Mouse (Mus musculus): ENCODE measurements around the gene Map1lc3b. TPM values are rescaled to one million over a fixed set of nuclear protein-coding genes. Genes with fewer than 3 reads are reported as not detected.

Gene Map1lc3b
- polyA plus RNA-seq, 1 experiment, result 140 TPM

DNA sequence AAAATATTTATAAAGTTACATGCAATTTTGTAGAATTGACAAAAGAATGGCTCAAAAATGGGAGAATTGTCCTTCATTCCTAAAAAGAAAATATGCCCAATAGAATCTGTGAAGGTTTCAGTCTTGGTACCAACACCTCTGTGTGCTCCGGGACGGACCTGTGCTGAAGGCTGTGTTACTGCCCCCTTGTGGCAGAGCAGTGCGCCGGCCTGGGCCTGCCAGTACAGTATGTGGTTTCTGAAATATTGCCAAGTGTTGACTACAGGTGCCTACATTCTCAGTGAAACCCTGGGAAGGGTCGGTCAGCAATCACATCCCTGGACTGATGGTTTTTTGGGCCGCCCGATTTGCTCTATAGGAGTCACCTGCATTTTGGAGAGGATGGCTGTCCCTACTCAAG is 8.7 kb downstream of the Map1lc3b start:
- Histone ChIP-seq H3K4me1 (ENCODE audit: control insufficient read depth, insufficient read depth, low read length) (peaks cover 10% of the 10 kb centered on the region), H3K4me3 (replicated peaks; ENCODE audit: extremely low read depth, low read depth, low read length) (no peak overlapping the region)
- DNase-seq, result peak; percentile 75
- TF ChIP-seq CTCF (IDR thresholded peaks at IDR 0.05; ENCODE audit: insufficient read depth, low read length) (peak; percentile 85), POLR2A (IDR thresholded peaks at IDR 0.05; ENCODE audit: borderline replicate concordance, extremely low read depth, low read depth, low read length) (no peak)
- 22% methylated on average over 7 of the region's 7 CpGs for WGBS

DNA sequence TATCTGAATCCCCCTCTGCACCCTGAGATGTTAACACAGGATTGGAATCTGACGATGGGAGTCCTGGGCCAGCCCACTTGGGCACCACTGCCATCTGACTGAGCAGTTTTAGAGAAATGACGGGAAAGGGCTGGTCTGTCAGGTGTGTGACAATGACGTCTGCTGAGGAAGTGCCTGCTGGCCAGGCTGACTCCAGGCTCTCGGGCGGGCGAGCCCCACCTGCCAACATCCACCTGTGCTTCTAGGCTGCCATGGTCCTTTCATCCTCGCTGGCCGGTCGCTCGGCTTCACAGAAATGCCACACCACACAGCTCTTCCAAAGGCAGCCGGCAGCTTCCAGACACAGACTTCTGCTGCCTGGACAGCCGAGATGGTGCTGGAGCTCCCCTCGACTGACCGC is 9.7 kb downstream of the Map1lc3b start:
- no peak for TF ChIP-seq CTCF (IDR thresholded peaks at IDR 0.05; ENCODE audit: insufficient read depth, low read length)
- no peak for TF ChIP-seq POLR2A (IDR thresholded peaks at IDR 0.05; ENCODE audit: borderline replicate concordance, extremely low read depth, low read depth, low read length)
- 0 out of 2 replicates have a peak, but pooled peaks cover 3% of the 10 kb centered on the region for H3K4me1 ChIP-seq (ENCODE audit: control insufficient read depth, insufficient read depth, low read length)
- no peak for DNase-seq
- no peak overlapping the region for H3K4me3 ChIP-seq (replicated peaks; ENCODE audit: extremely low read depth, low read depth, low read length)
- 83% methylated on average over 14 of the region's 14 CpGs for WGBS

DNA sequence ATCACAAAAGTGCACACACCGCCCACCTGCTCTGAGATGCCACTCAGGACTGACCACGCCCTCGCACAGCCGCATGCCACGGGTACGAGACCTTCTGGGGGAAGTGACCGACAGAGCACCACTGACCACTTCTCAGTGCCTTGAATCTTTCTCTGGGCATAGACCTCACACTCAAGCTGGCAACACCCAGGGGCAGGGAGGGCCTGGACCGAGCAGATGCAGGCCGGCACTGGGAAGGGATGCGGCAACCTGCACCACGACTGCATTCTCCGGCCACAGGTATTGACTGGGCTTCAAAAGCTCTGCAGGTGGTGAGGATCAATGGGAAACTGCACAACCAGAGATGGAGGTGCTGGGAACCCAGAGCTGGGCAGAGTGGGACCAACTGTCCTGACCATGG is 12.2 kb downstream of the Map1lc3b start:
- DNase-seq, result no peak
- 90% methylated on average over 12 of the region's 12 CpGs for WGBS
- Histone ChIP-seq H3K4me1 (ENCODE audit: control insufficient read depth, insufficient read depth, low read length) (0 out of 2 replicates have a peak, but pooled peaks cover 3% of the 10 kb centered on the region), H3K4me3 (replicated peaks; ENCODE audit: extremely low read depth, low read depth, low read length) (no peak overlapping the region)
- TF ChIP-seq CTCF (IDR thresholded peaks at IDR 0.05; ENCODE audit: insufficient read depth, low read length), result no peak
- TF ChIP-seq POLR2A (IDR thresholded peaks at IDR 0.05; ENCODE audit: borderline replicate concordance, extremely low read depth, low read depth, low read length), result no peak

DNA sequence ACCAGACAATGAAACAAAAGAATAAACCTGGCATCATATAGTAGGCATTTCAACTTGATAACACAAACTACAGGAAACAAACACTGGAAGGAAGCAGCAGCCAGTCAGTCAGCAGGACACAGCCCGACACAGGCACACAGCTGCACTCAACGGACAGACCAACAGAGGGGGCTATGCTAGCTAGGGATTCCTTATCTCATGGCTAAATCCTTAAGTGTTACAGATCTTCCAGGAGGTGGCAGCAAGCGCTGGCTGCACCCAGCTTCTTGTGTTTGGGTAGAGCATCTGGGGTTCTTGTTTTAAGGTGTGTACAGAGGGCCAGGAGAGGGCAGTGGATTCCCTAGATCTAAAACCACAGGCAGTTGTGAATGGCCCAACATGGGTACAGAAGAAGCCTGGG is 12.7 kb downstream of the Map1lc3b start:
- peak; percentile 96 for TF ChIP-seq CTCF (IDR thresholded peaks at IDR 0.05; ENCODE audit: insufficient read depth, low read length)
- TF ChIP-seq POLR2A (IDR thresholded peaks at IDR 0.05; ENCODE audit: borderline replicate concordance, extremely low read depth, low read depth, low read length), result no peak
- 4% methylated on average over 3 of the region's 3 CpGs for WGBS

DNA sequence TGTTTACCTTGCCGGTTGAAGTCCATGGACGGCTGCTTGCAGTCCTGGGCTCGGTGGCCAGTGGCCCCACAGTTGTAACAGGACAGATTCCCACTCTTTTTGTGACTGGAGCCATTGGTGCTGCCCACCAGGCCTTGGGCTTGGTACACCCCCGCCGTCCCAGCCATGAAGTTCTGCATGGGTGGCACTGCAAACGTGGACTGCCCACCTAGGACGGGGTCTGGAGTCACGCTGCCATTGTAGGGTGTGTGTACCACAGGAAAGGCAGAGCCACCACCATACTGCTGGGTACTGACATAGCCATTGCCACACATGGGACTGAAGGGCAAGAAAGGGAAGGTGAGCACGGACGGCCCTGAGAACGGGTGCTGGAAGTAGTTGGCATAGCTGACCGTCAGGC is 13.6 kb downstream of the Map1lc3b start:
- 0 out of 2 replicates have a peak, but pooled peaks cover 3% of the 10 kb centered on the region for H3K4me1 ChIP-seq (ENCODE audit: control insufficient read depth, insufficient read depth, low read length)
- WGBS, result 93% methylated on average over 12 of the region's 12 CpGs
- no peak overlapping the region for H3K4me3 ChIP-seq (replicated peaks; ENCODE audit: extremely low read depth, low read depth, low read length)
- no peak for DNase-seq
- TF ChIP-seq CTCF (IDR thresholded peaks at IDR 0.05; ENCODE audit: insufficient read depth, low read length) (no peak), POLR2A (IDR thresholded peaks at IDR 0.05; ENCODE audit: borderline replicate concordance, extremely low read depth, low read depth, low read length) (no peak)

More for the DNA sequence above, 12.7 kb downstream of the Map1lc3b start:
- Histone ChIP-seq H3K4me3 (replicated peaks; ENCODE audit: extremely low read depth, low read depth, low read length) (no peak overlapping the region), H3K4me1 (ENCODE audit: control insufficient read depth, insufficient read depth, low read length) (0 out of 2 replicates have a peak, but pooled peaks cover 3% of the 10 kb centered on the region)
- peak; percentile 68 for DNase-seq

DNA sequence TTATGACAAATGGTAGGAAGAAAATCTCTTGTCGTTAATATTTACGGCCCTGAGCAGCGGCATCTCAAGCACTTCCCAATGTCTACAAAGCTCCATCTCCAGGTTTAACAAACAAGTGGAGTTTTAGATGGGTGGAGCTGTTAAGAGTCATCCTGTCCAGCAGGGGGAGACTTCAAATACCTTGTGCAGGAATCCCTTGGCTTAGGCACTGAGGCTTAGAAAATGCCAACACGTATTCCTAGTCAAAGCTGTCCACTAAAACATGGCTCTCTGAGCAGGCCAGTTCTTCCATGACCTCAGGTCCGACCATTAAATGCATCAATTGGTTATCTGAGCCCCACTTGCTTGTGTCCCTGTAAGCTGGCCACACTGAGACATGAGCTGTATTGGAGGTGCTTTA is 17.5 kb downstream of the Map1lc3b start:
- DNase-seq, result no peak
- H3K4me1 ChIP-seq (ENCODE audit: control insufficient read depth, insufficient read depth, low read length), result peaks cover 2% of the 10 kb centered on the region; the same call in 1 of the 2 replicates
- H3K4me3 ChIP-seq (replicated peaks; ENCODE audit: extremely low read depth, low read depth, low read length), result no peak overlapping the region
- 66% methylated on average over 5 of the region's 5 CpGs for WGBS
- TF ChIP-seq POLR2A (IDR thresholded peaks at IDR 0.05; ENCODE audit: borderline replicate concordance, extremely low read depth, low read depth, low read length) (no peak), CTCF (IDR thresholded peaks at IDR 0.05; ENCODE audit: insufficient read depth, low read length) (no peak)

DNA sequence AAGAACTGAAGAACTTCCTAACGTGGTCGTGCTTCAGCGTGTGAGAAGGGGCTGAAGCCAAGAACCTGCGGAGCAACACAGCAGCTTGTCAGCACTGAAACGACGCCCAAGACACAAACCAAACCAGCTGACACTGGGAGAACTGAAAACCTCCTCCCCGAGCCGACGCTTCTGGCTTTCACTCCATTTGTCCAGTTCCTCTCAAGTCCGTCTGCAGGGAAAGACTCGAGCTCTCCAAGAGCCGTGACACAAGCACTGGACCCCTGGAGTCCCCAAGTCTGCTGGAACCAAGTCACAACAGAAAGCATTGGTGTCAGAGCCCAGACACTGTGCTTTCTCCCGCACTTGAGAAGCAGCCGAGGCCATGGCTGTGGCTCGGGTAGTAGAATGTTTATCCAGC is 19.1 kb downstream of the Map1lc3b start:
- WGBS, result 76% methylated on average over 15 of the region's 15 CpGs
- DNase-seq, result no peak
- TF ChIP-seq POLR2A (IDR thresholded peaks at IDR 0.05; ENCODE audit: borderline replicate concordance, extremely low read depth, low read depth, low read length), result no peak
- no peak for TF ChIP-seq CTCF (IDR thresholded peaks at IDR 0.05; ENCODE audit: insufficient read depth, low read length)
- H3K4me1 ChIP-seq (ENCODE audit: control insufficient read depth, insufficient read depth, low read length), result peaks cover 11% of the 10 kb centered on the region
- no peak overlapping the region for H3K4me3 ChIP-seq (replicated peaks; ENCODE audit: extremely low read depth, low read depth, low read length)

DNA sequence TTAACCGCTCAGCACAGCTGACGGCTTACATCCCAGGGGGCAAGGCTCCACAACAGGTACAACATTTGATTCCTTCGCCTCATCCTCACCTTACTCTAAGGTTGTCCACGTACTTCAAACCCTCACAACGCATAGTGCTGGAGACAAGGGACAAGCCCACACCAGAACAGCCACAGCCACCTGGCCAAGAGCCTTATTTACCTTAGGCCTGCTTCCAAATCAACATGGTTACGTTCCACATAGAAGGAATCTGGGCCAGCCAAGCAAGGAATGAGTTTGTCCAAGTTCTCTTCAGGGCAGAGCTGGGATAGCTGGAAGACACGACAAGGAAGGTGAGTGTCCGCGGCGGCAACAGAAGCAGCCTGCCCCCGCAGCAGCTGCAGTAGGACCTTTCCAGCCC is 19.8 kb downstream of the Map1lc3b start:
- Histone ChIP-seq H3K4me1 (ENCODE audit: control insufficient read depth, insufficient read depth, low read length) (peaks cover 11% of the 10 kb centered on the region), H3K4me3 (replicated peaks; ENCODE audit: extremely low read depth, low read depth, low read length) (no peak overlapping the region)
- TF ChIP-seq CTCF (IDR thresholded peaks at IDR 0.05; ENCODE audit: insufficient read depth, low read length) (no peak), POLR2A (IDR thresholded peaks at IDR 0.05; ENCODE audit: borderline replicate concordance, extremely low read depth, low read depth, low read length) (no peak)
- 79% methylated on average over 11 of the region's 11 CpGs for WGBS
- DNase-seq, result no peak

DNA sequence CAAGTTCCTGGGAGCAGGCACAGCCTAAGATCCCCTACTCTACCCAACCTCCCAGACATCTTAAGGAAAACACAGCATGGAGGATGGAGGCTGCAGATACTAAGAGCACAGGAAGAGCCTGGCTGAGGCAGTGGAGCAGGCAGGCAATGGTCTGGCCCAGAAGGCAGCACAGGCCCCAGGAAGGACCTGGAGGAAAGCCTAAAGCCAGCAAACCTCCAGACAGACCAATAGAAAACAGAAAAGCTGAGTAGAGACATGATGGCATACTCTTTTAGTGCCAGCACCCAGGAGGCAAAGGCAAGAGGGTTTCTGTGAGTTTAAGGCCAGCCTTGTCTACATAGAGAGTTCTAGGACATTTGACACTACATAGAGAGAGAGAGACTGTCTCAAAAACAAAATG is 23.3 kb downstream of the Map1lc3b start:
- no peak for DNase-seq
- peaks cover 20% of the 10 kb centered on the region for H3K4me1 ChIP-seq (ENCODE audit: control insufficient read depth, insufficient read depth, low read length)
- TF ChIP-seq POLR2A (IDR thresholded peaks at IDR 0.05; ENCODE audit: borderline replicate concordance, extremely low read depth, low read depth, low read length), result no peak
- no peak overlapping the region for H3K4me3 ChIP-seq (replicated peaks; ENCODE audit: extremely low read depth, low read depth, low read length)

DNA sequence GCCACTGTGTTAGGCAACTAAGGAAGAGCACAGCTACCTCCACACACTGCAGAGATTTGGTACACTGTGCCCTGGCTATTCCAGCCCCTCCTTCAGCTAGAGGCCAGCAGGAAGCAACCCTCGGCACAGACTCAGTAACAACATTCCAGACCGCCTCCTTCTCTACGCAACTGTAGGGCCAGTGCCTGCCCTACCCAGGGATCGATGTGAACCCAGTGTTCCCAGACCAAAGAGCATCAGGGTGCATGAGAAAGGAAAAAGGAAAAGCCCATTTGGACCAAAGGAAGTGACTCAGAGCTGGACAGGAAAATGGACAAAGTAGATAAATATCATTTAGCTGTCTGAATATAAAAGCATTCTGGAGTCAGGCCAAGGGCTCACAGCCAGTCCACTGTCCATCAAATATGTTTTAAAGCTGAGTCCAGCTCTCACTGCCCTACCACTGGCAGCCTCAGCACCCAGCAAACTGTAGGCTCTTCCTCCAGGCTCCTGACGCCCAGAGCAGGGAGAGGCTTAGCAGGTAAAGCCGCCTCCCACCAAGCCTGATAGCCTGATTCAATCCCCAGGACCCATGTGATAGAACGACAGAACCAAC is 29.3 kb downstream of the Map1lc3b start:
- peak; percentile 53; the same call in 1 of the 2 replicates for TF ChIP-seq POLR2A (IDR thresholded peaks at IDR 0.05; ENCODE audit: borderline replicate concordance, extremely low read depth, low read depth, low read length)
- TF ChIP-seq CTCF (IDR thresholded peaks at IDR 0.05; ENCODE audit: insufficient read depth, low read length), result no peak
- H3K4me3 ChIP-seq (replicated peaks; ENCODE audit: extremely low read depth, low read depth, low read length), result no peak overlapping the region
- DNase-seq, result peak; percentile 59
- peaks cover 37% of the 10 kb centered on the region for H3K4me1 ChIP-seq (ENCODE audit: control insufficient read depth, insufficient read depth, low read length)
- WGBS, result 20% methylated on average over 7 of the region's 7 CpGs
